8 mouse cellular contexts compared by ENCODE assay signal in the genomic region with DNA sequence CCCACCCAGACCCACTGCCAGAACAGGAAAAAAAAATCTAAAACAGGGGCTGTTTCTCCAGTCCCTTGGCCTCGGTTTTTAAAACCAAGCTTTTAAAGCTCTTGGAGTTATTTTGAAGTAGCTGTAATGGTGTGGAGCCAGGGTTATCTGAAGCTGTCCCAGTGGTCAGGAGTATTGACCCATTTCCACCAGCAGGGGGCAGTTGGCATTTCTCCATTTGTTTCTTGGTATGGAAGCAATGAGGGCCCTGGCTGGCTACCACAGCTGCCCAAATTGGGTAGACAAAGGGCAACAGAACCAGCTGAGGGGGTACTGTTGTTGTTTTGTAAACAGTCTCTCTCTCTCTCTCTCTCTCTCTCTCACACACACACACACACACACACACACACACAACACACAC.
DNase-seq lines count a peak whose midpoint lies in the region; ATAC-seq lines count a peak whose summit lies in the region.

No protein-coding gene starts in this region.

- DNase-seq in frontal cortex, postnatal 14 days (ENCODE audit: low spot score in 2 of 2): no peak
- DNase-seq in urinary bladder, postnatal 25 days (ENCODE audit: low spot score): peak; percentile 28
- no peak for DNase-seq in urinary bladder, postnatal 4 days (ENCODE audit: low spot score in 2 of 2)
- DNase-seq in embryo, embryonic 10.5 days (ENCODE audit: low spot score): peak; percentile 65
- peak; percentile 51 to 74 for DNase-seq in kidney, postnatal 25 days
- peak; percentile 40 for DNase-seq in naive thymus-derived CD4-positive, alpha-beta T cell, adult 2 months (ENCODE audit: low read depth)

- ATAC-seq in frontal cortex, adult (ENCODE audit: low TSS enrichment): peak; percentile 65
- ATAC-seq in activated CD4-positive, CD25-positive, alpha-beta regulatory T cell, adult 4 months: no peak

Comparison
In these comparisons a context has a peak if more than half of its experiments do, and no peak if none do; other contexts are left out.
1. DNase-seq: peak in urinary bladder, postnatal 25 days (single experiment), embryo, embryonic 10.5 days (single experiment), kidney, postnatal 25 days (2 of 2) and naive thymus-derived CD4-positive, alpha-beta T cell, adult 2 months (single experiment); none in frontal cortex, postnatal 14 days (0 of 2) and urinary bladder, postnatal 4 days (0 of 2).